Mouse (Mus musculus) left cerebral cortex, adult 18-20 months (tissue): ENCODE data around the gene Mettl27. TPM values are rescaled to one million over a fixed set of nuclear protein-coding genes. Genes with fewer than 3 reads are reported as not detected.
"Not testable (repeated sequence)": the region's sequence is repeated elsewhere in the genome, so short reads cannot be mapped to it uniquely, and the experiment has no call there.

ENCODE experiments used
- DNase-seq, 2 experiments: peaks; one replicate each; pipeline ENCODE4 v3.0.0; 2021 to 2022; ENCODE audit warnings: low spot score in 2 of 2, mixed read lengths in 1 of 2
- total RNA-seq, 2 experiments: library from RNA; stranded (reverse); gene quantifications; 2 replicates each; pipeline ENCODE4 v1.2.3; 2021

Mettl27 gene
- total RNA-seq, 2 experiments from 2014 or later: 7.4 to 9.7 TPM

- DNase-seq: no peak
These were observed 15.9 kb downstream of the Mettl27 start for GRCm38 (mm10) chr5:134948085-134948439.

- DNase-seq: no peak
These were observed 19.1 kb downstream of the Mettl27 start for GRCm38 (mm10) chr5:134951053-134951884.

- DNase-seq: no peak
These were observed 23.3 kb downstream of the Mettl27 start for GRCm38 (mm10) chr5:134955491-134955890.

GRCm38 (mm10) chr5:134959114-134959513 is 26.9 kb downstream of the Mettl27 start:
- peak; percentile 5 to 15 for DNase-seq

GRCm38 (mm10) chr5:134960430-134960829 is 28.3 kb downstream of the Mettl27 start:
- DNase-seq: no peak

- no peak for DNase-seq
These were observed 29.4 kb downstream of the Mettl27 start for GRCm38 (mm10) chr5:134961519-134961918.

GRCm38 (mm10) chr5:134963546-134963945 is 31.4 kb downstream of the Mettl27 start:
- no peak for DNase-seq

GRCm38 (mm10) chr5:134964655-134965054 is 32.5 kb downstream of the Mettl27 start:
- not testable (repeated sequence) for DNase-seq

GRCm38 (mm10) chr5:134965473-134965851 is 33.3 kb downstream of the Mettl27 start:
- peak; percentile 69 to 71 for DNase-seq

GRCm38 (mm10) chr5:134965852-134966821 is 34.0 kb downstream of the Mettl27 start:
- DNase-seq: peak; percentile 6 to 20

GRCm38 (mm10) chr5:134967164-134967944 is 35.2 kb downstream of the Mettl27 start:
- no peak for DNase-seq

GRCm38 (mm10) chr5:134970671-134971070 is 38.5 kb downstream of the Mettl27 start:
- DNase-seq: no peak

GRCm38 (mm10) chr5:134973081-134973480 is 40.9 kb downstream of the Mettl27 start:
- DNase-seq: no peak

GRCm38 (mm10) chr5:134973526-134973925 is 41.4 kb downstream of the Mettl27 start:
- DNase-seq: no peak

GRCm38 (mm10) chr5:134974294-134974693 is 42.1 kb downstream of the Mettl27 start:
- no peak for DNase-seq

- DNase-seq: no peak
These were observed 42.8 kb downstream of the Mettl27 start for GRCm38 (mm10) chr5:134974921-134975320.

GRCm38 (mm10) chr5:134976164-134976563 is 44.0 kb downstream of the Mettl27 start:
- no peak for DNase-seq

- DNase-seq: no peak
These were observed 44.5 kb downstream of the Mettl27 start for GRCm38 (mm10) chr5:134976577-134977250.

GRCm38 (mm10) chr5:134977837-134978236 is 45.7 kb downstream of the Mettl27 start:
- no peak for DNase-seq

GRCm38 (mm10) chr5:134981149-134981548 is 49.0 kb downstream of the Mettl27 start:
- DNase-seq: no peak

- DNase-seq: no peak
These were observed 50.9 kb downstream of the Mettl27 start for GRCm38 (mm10) chr5:134983111-134983510.
